Mouse (Mus musculus) retina, postnatal 7 days (tissue): ENCODE results near the gene Tex37.

Experiments used
- DNase-seq: peaks from one replicate; pipeline ENCODE4 v3.0.0-alpha.2; 2012; ENCODE audit warnings: low read depth, low spot score

Gene Tex37

DNA sequence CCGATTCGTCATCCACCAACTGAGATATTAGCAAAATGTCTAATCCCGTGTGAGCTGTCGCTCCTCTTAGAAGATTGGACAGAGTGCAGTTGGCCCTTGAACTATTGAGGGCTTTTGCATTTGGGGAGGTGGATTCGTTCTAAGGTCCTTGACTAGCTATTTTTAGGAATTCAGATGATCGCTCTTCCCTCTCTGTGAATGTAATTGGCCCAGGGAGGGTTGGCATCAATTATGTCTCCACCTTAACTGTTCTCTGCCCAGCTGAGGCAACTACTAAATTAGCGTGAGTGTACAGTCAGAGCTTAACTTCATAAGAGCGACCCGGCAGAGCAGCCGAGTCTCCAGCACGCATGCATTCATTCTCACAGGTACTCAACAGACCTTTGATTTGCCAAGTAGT, 30.7 kb downstream of the Tex37 start:
- DNase-seq: no peak

DNA sequence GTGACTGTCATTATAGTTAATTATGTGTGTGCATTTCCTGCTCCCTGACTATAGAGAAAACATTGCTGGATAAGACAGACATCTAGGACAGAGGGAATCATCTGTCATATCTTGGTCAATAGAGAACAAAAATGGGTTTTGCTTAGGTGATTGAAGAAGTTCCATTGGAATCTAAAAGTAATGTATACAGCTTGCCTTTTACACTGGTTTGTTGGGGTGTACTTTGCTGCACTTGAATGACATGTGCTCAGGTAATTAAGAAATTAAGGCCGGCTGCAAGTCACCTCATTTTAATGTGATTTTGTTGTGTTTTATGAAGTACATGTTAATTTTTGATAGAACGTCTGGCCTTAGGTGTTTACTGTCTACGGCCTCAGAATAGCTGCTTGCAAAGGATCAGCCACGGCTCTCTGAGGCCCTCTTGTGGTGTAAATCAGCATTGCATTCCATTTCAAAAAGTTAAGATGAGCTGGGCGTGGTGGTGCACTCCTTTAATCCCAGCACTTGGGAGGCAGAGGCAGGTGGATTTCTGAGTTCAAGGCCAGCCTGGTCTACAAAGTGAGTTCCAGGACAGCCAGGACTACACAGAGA, 37.9 kb downstream of the Tex37 start:
- DNase-seq: peak; percentile 63

DNA sequence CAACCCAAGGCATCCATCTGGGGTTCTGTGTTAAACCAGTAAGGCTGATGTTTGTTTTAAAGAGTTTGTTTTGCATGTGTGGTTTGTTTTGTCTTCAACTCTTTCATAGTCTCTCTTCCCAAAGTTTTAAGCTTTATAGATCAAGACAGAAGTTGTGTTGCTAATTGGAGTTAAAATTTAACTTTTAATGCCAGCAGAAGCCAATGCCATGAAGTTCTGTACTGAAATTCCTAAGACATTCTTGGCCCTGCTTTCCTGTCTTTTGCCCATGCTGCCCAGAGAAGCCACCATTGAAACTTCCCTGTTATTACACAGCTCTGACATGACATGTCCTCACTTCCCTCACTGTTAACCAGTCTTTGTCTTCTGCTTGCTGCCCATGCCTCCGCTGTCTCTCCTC, 43.7 kb downstream of the Tex37 start:
- no peak for DNase-seq

DNA sequence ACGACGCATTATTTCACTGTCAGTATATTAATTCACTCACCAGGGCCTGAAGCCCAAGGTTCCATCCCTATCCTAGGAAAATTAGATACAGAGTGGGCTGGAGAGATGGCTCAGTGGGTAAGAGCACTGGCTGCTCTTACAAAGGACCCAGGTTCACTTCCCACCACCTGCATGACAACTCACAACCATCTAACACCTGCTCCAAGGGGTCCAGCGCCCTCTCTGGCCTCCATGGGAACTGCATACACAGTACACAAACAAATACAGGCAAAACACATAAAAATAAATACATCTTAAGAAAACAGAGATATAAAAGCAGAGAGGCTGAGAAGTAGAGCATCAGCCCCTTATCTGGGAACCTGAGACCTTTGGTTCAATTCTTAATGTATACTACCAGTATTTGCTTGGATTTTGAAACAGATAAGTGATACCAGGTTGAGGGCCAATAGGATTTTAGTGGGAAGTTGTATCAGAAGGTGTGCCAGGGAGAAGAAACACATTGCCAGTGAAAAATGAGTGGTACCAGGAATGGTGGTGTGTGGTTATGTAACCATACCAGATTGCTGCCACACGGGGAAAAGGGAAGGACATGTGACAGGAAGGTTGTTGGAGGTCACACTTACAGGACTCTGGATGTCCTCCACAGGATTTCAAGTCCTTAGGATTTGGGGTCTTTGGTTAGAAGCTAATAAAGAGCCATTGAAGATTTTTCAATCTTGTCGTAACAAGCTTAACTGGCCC, 44.5 kb downstream of the Tex37 start:
- peak; percentile 11 for DNase-seq

DNA sequence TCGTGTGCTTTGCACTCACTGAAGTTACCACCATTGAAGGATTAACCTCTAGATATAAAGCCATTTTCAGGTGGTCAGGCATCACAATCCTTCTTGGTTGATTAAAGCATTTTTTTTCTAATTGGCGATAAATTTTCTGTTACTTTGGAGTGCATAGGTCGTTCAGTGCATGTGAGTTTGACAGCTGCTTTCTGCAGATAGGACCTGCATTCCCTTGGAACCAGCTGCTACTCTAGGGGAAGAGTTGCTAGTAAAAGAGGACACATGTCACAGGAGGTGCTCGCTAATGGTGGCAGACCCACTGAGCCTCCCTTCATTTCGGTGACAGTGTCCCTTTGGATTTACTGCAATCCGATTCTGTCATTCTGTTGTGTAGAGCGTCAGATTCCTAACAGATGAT, 46.2 kb downstream of the Tex37 start:
- no peak for DNase-seq

DNA sequence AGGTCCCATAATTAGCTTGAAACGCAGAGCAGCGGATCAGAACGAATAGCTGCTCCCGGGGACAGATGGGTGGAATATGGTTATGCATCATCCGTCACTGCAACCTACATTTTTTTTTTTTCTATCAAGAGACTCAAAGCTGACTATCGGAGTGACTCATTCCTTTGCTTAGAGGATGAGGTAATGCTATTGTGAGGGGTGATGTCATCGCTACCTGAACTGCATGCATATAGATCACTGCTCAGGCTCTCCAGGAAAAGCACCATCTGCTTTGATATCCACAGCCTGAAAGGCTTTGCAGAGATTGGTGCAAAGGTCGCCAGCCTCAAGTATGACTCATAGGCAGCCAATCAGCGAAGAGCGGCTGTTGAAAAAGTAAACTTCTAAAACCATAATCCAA, 46.6 kb downstream of the Tex37 start:
- peak; percentile 24 for DNase-seq

DNA sequence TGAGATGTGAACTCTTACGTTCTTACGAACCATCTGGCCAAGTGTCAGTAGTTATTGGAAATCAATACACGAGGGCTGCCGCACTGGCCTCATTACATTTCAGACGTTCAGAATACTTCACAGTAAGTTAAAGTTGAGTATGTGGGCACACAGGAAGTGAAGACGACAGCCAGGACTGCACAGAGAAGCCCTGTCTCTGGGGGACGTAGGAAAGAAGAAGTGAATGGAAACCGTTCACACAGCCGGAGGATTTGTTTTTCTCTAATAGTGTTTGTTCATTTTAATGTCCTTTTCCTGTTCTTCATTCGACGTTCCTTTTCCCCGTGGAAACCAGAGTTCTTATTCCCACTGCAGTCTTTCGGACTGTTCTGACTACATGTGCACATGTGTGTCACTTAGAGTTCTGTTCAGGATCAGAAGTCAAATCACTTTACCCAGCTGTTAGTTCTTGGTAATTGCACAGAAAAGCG, 47.2 kb downstream of the Tex37 start:
- no peak for DNase-seq

DNA sequence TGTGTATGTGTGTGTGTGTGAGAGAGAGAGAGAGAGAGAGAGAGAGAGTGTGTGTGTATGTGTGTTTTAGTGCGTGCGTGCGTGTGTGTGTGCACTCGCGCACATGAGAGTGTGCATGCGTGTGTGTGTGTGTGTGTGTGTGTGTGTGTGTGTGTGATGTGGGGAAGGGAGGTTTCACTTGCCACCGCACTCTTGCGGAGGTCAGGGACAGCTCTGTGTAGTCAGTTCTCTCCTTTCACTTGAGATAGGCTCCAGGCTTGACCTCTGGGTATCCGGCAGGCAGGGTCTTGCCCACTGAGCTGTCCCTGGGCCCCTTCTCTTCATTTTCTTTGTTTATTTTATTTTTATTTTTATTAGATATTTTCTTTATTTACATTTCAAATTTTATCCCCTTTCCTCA, 51.4 kb downstream of the Tex37 start:
- DNase-seq: no peak

DNA sequence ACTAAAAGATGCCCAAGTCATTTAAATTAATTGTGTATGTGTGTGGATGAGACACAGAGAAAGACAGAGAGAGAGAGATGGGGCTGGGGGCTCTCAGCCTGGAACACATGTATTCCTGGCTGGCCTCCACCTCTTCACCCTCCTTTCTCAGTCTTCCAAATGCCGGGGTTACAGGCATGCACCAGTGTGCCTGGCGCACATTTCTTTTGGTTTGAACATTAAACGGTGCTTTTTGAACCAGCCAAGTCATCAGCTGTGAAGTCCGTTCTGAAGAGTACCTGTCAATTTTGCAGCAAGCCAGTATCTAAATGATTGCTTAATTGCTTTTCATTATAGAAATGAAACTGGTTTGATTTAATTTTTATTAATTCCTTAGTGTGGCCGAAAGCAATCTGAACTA, 52.0 kb downstream of the Tex37 start:
- DNase-seq: no peak

DNA sequence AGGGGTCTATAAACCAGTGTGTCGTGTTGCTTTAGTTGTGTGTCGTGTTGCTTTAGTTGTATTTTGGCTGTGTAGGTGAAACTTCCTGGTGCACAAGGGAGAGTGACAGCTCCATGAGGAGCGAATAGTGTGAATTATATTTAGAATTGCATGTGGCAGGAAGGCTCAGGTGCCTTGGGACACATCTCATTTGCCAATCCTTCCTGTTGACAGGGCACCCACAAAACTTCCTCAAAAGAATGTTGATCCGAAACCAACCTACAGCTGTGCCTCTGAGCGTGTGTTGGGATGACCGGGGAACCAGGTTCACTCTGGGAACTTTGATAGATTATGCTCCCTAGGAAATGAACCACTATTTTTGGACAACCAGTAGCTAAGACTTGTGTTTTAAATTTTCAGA, 54.4 kb downstream of the Tex37 start:
- DNase-seq: no peak
